Mouse (Mus musculus) large intestine, adult 2 months (tissue): ENCODE results near the gene Sipa1l2. TPM values are rescaled to one million over a fixed set of nuclear protein-coding genes. Genes with fewer than 3 reads are reported as not detected.

Source experiments
- DNase-seq: peaks from one replicate; pipeline ENCODE4 v3.0.0-alpha.2; 2012; ENCODE audit warnings: low read depth, low spot score
- WGBS: fragments of 180-500 bp; shearing (Covaris S2); methylation state at CpG from one replicate; pipeline ENCODE4 v1.1.7; 2018; 5-methylcytosine and 5-hydroxymethylcytosine counted together
- polyA plus RNA-seq: library from polyadenylated mRNA; depleted of rRNA; stranded (reverse); fragments of >200 nt; gene quantifications from 2 replicates; pipeline ENCODE4 v1.2.3, GENCODE M21; 2012

The Sipa1l2 gene
- polyA plus RNA-seq, 1 experiment, result 5.9 TPM

DNA sequence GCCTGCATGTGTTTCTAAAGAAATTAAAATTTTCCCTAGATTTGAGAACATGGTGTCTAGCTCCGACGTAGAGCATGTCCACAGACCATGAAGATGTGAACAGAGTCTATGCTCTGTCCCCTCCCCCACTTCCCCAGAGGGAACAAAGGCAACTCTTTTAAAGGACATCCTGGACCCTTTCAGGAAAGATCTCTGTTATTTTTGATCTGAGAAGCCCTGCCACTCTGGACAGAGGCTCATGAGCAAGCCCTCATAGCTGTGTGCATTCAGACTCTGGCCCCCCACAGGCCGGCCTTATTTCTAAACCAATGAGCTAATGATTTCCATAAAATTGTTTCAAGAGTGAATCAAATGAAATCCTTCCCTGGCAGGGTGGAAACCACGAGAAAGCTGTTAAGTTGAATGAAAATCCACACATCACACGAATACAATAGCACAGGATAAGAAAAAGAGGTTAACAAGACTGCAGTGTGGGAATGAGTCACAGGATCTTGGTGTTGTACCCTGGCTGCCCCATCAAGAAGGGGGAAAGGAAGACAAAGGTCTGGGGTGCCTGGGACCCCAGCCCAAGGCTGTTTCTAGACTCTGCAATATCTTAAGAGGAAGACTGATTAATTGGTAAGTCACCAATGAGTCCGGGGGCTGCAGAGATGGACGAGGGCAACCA is 84.9 kb downstream of the Sipa1l2 start:
- WGBS, result 84% methylated on average over 7 of the region's 7 CpGs
- no peak for DNase-seq

DNA sequence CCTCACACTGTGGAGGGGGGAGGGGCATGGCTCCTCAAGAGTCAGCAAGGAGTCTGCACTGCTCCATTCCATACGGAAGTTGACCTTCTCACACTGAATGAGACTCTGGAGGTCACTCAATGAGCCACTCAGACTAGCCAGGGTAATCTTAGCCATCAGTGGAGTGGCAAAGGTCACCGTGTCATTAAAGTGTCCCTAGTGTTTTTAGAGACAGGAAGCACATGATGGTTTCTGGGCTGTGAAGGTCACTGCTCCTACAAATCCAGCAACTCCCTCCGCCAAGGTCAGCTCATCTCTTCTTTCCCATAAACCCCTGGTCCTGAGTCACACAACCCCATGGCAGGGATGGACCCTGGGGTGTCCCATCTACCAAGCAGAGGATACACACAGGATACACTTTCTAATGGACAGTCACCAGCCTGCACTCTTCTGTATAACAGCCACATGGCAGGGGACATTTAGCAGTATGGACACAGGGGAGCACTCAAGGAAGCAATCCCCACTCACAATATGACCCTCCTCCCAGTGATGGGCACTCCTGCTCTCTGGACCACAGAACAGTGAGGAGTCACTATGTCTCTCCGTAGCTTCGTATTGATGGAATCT is 87.0 kb downstream of the Sipa1l2 start:
- no peak for DNase-seq
- WGBS, result 90% methylated on average over 5 of the region's 5 CpGs

DNA sequence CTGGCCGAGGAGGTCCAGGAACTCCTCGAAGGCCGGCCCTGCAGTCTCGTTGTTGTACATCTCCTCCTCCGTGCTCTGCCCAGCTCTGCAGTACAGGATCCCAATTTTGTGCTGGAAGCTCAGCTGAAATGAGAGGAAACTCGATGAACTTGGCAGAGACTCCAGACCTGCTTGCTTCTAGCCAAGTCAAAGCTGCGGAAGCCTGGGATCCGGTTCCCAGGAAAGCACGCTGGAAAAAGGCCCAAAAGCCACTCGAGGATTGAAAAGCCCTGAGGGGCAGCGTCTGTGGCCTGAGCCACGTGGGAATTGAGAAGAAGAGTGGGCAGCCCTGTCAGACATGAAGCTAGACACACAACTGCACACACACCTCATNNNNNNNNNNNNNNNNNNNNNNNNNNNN is 94.7 kb downstream of the Sipa1l2 start:
- DNase-seq, result no peak
- WGBS, result 66% methylated on average over 12 of the region's 12 CpGs

DNA sequence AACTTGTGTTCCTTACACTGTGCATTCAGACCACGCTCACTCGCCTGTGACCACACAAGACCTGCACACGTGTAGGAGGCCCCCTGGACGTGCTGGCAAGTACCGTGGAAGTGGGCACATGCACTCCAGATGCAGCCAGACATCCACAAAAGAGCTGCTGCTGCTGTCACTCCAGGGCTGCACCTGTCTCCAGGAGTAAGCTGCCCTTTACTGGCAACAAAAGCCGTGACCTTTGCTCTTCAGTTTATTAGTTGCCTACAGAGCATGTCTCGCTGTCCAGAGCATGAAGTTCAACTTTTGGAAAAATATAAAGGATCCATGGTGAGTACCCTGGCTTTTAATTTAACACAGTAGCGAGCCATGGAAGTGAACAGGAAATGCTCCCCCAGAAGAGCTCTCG is 98.2 kb downstream of the Sipa1l2 start:
- no peak for DNase-seq
- WGBS, result 80% methylated on average over 9 of the region's 9 CpGs

DNA sequence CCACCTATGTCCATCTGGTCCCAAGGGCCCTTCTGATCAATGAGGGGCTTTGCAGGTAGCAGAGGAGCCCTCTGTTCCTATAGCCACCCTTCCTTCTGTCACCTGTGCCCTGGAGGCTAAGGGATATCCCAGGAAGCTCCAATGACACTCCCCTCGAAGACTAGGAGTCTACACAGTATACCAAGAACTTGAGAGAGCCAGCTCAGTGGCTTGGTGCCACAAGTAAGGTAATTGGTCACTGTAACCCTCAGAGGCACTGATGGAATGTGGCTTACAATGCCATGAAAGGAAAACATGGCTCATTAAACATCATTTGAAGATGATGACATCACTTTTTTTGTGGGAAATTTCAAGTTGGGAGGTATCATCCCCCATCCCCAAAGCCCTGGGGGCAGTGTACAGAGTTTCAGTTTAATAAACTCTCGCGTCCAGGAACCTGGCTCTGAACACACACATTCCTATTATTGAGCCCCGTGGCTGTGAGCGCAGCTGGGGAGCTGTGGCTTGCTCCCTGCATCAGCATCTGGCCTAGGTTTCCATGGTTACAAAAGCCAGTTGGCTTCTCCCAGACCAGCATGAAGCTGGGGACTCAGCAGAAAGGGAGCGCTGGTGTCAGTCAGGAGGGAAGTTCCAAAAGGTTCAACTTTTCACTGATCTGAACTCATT is 104.3 kb downstream of the Sipa1l2 start:
- WGBS, result 75% methylated on average over 6 of the region's 6 CpGs
- DNase-seq, result no peak

DNA sequence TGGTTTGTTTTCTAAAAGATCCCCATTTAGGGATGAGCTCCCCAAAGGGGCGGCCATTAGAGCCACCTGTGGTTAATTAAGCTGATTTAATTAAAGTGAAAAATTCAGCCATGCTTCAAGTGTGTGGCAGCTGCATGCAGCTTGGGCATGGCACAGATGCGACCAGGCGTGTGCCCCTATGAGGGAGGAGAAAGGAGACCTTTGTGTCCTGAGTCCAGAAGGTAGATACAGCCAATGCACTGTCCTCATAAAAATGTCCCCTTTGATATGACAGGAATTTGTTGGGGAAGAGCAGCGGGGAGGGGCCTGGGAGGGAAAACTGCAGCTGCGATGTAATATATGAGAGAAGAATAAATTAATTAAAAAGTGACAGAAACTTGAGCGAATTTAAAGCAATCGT is 106.7 kb downstream of the Sipa1l2 start:
- 85% methylated on average over 7 of the region's 7 CpGs for WGBS

DNA sequence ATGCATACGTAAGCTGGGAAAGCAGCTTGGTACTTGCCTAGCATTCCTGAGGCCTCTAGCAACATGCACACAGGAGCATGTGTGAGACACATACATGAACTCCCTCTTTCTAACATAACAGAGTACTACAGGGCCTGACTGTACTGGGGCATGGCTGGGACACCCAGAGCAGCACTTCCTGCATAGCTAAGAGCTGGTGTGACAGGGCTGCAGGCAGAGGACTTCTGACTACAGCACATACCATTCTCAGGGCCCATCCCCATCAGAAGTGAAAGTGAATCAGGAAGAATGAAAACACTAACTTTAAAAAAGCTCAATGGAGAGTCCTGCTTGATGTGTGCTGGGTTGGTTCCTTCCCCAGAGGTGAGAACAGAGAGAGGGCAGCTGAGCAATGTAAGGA is 108.1 kb downstream of the Sipa1l2 start:
- no peak for DNase-seq
- WGBS, result 91% methylated on average over 1 of the region's 1 CpGs

More for the DNA sequence above, 106.7 kb downstream of the Sipa1l2 start:
- DNase-seq, result no peak

DNA sequence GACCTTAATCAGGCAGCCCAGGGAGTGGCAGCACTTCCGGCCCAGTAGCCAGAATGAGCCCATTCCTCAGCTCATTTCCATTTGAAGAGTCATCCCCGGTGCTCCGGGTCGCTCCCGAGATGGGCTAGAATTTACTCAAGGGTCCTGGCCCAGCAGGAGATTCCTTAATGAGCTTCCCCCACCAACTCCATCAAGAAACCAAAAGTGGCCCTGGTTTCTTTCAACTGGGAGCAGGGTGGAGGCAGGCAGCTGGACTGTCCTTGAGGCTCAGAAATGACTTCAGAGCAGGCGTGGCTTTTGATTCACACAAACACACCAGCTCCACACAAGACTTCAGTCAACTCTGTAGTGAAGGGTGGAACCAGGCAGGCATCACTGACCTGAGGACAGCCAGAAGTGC is 109.0 kb downstream of the Sipa1l2 start:
- 67% methylated on average over 6 of the region's 6 CpGs for WGBS
- DNase-seq, result no peak

DNA sequence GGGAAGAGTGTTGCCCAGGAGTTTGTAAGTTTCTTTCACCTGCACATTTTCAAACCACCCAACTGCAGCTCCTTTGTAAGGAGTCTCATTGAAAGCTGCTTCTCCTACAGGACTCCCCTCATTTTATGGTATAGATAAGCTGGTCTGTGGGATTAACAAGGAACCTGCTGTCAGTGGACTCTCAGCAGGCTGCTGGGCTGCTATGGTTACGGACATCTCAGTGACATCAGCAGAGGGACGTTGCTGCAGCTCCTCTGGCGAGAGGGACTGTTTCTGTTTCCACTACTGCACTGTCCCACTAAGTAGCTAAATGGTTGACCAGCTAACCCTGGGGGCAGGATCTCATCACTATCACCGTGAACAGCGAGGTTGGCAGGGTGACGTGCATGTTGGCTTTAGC is 120.6 kb downstream of the Sipa1l2 start:
- 77% methylated on average over 6 of the region's 6 CpGs for whole genome bisulfite sequencing

DNA sequence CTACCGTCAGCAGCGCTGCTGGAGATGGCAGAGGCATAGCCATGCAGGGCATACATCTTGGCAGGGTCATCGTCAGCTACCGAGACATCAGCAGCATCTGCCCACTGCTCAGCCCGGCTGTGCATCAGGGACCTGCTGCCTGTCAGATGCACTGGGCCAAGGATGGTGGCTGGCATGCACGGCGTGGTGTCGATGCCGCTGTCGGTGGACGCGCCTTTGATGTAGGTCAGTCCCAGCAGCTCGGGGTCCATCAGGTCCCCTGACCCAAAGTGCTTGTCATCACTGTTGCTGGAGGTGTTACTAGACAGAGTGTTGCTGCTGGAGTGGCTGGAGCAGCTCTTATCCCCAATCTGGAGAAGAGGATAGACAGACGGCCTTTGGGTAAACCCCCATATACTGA is 122.1 kb downstream of the Sipa1l2 start:
- DNase-seq, result no peak
- 91% methylated on average over 14 of the region's 14 CpGs for WGBS

More for the DNA sequence above, 120.6 kb downstream of the Sipa1l2 start:
- no peak for DNase-seq

DNA sequence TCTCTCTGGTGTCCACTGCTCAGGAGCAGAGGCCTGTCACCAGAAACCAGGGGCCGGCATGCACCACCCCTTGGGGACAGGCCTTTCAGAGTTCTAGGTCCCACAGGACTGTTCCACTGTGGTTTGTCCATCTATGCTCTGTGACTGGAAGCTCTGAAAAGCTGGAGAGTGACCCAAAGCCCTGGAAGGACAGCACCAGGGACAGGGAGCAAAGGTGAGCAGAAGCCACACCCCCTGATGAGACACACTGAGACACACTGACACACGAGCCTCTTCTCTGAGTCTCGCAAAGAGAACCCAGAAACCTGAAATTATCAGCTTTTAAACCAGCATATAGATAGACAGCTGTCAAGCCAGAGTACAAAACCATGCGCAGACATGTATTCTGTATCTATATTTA is 123.4 kb downstream of the Sipa1l2 start:
- WGBS, result 80% methylated on average over 4 of the region's 4 CpGs
- no peak for DNase-seq

DNA sequence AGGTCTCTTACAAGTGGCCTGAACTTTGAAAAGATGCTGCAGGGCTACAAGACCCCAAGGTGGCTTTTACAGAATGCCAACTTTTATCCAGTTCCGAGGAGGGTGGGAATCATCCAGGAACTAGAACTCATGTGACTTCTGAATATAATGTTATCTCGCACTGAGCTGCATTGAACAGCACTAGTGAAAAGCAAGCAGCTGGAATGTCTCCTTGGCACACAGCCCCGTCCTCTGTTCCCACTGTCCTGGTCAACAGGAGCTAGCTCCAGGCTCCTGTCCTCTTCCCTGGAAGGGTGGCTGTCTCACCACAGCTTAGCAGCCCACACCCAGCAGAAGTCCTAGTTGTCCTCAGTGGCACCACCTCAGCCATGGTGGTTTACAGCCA is 124.4 kb downstream of the Sipa1l2 start:
- WGBS, result 61% methylated on average over 3 of the region's 3 CpGs
- DNase-seq, result no peak

DNA sequence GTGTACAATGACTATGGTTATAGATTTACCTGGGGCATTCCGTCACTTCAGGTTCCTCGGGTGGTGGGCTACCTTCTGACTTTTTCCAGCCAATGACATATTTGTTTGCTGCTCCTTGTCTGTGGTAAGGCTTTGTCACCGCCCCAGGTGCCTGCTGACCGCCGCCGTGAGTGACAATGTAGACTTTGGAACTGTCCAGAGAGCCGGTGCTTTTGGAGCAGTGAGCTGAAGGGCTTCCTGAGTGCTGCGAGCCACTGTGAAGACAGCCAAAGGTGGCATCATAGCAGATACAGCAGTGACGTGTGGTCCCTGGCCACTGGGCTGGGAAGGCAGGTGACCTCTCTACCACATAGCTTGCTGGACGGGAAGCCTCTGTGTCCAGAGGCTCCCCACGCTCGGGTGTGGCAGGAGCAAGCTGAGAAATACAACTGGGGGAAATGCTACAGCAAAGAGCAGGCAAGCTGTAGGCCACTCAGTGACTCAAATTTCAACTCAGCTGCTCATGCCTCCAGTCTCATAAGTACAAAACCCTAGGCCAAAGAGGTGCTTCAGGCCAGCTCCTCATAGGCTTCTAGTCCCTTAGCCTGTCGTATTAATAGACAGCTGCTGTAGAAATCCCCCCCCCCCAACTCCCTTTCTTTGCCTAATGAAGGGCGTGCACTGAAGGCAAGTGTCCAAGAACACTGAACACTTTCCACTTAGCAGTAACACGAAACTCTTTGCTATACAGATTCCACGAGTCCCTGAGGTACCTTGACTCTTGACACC is 125.0 kb downstream of the Sipa1l2 start:
- 84% methylated on average over 16 of the region's 16 CpGs for WGBS
- no peak for DNase-seq

DNA sequence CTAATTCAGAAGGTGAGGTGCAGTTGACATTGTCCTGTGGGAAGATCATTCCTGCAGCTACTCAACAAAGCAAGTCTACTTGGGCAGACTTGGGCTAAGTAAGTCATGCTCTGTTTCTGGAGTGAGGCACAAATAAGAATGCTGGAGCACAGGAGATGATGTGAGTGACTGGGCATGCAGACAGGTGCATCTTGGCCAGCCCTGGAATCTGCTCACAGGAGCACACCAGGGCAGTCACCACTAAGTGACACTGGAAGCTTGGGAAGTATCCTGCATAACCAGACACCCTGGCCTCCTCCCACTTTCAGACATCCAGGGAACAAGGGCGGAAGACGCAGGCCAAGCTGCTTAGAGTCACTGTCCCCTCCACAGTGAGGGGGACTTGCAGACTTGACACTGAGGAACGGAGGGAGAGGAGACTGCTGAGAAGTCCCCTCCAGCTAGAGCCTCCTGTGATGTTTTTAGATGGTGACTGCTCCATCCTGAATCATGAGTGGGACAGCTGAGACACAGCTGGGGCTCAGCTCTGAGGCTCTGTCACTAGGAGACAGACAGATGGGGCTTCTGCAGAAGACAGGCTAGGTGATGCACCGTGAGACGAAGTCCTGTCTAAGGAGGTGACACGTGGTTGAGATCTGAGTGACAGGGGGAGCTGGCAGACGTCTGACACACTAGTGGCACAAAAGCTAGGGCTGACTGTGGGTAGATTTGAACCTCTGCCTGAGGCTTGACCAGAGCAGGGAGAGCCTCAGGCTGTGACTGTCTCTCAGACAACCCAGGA is 134.1 kb downstream of the Sipa1l2 start:
- DNase-seq, result no peak
- 86% methylated on average over 7 of the region's 7 CpGs for WGBS

DNA sequence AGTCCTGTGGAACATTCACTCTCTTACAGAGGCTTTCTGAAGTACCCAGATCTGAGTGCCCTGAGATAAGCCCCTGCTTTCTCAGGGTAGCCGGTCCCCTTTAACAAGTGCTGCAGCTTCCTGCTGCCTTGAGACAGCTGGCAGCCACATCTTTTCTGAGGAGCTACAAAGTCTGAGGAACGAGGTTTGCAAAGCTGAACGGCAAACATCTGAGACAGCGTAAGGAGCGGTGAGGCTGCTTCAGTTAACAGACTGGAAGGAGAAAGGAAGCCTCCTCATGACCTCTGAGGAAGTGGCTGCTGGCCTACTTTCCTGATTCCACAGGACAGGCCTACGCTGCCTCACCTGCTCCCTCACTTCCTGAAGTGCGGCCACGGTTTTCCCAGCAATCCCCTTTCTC is 135.5 kb downstream of the Sipa1l2 start:
- DNase-seq, result no peak
- 64% methylated on average over 8 of the region's 8 CpGs for WGBS

DNA sequence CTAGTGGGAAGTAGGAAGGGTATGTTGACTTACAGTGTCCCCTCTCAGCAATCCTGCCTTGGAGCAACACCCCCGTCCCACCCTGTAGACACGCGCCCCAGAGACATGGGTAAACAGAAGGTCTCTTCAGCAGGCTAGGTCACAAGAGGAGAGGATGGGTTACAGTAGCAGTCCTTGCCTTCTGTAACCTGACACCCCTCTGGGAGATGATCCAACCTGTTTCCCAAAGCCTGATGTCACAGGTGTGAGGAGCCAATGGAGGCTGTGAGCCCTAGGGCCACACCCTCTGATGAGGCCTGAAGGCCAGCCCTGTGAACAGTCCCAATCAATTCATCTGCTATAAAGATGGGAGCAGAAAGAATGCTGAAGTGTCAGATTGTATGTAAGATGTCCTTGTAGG is 138.3 kb downstream of the Sipa1l2 start:
- DNase-seq, result no peak
- WGBS, result 60% methylated on average over 3 of the region's 3 CpGs

DNA sequence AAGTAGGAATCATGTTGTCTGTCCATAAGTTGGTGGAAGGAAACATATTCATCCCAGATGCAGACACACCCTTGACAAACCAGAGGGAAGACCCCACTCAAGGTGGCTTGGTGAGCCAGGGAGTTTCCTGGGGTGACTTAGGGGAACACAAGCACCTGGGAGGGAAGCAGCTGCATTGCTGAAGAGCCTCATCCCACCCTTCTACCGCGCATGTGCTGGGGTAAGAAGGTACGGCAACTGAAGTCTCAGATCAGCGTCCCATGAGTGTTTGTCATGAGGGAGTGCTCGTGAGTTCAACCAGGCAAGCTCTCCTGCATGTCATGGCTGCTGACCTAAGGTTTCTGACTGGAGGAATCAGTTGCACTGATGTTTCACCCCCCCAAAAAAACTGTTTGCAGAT is 138.8 kb downstream of the Sipa1l2 start:
- DNase-seq, result no peak
- WGBS, result 93% methylated on average over 5 of the region's 5 CpGs

DNA sequence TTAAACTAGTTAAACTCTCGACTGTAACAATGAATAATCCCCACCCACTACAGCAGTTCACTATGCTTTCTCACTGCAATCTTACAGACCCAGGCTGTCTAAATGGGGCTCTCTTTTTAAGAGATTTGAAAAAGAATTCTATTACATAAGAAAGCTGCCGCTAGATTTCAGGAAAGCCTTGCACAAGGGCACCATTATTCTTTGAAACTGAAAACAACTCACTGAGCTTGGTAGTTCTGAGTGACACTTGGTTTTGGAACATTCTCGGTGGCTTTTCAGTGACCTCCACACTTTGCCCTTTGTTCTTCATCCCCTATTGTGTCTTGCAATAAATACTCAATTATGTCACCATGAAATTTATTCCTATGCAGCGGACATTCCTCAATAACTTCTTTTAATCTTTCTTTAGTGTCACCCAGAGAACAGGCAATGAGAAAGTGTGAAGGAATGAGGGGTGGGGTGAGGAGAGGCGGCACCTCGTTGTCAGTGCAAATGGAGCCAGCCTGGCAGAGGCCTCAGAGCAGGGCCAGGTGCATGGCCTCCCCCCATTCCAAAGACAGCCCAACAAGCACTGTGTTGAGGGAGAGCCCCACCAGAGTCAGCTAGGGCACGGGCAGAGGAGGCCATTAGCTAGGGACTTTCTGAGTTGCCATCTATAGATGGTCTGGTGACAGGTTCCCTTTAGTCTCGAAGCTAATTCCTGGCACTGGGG is 140.5 kb downstream of the Sipa1l2 start:
- DNase-seq, result no peak
- 82% methylated on average over 8 of the region's 8 CpGs for WGBS

DNA sequence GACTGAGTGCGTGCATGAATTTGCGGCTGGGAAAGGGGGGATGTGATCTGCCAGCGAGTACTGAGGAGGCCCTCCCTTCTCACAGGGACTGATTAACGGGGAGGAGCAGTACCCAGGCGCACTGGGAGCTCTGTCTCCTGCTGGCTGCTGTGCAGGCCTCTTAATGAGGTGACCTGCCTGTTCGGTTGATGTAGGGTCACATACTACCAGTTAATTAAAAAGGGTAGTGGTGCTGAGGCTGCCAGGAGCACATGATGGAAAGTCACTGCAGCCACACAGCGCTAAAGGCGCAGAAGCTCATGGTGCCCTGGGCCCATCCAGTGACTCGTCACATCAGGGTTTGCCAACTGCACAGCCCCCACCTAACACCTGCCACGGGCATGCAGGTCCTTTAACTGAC is 145.7 kb downstream of the Sipa1l2 start:
- DNase-seq, result no peak
- WGBS, result 79% methylated on average over 10 of the region's 10 CpGs
